Mouse (Mus musculus): ENCODE measurements around the gene Gm21541. TPM values are rescaled to one million over a fixed set of nuclear protein-coding genes. Genes with fewer than 3 reads are reported as not detected.

The Gm21541 gene
- not detected for polyA plus RNA-seq (2017; shearing (Covaris generic))

GRCm38 (mm10) chr4:41903310-41903709, at the start of gene Gm21541:
Gene Gm21541 (plus strand): TSS chr4:41903610.

GRCm38 (mm10) chr4:41941272-41941671, 37.9 kb downstream of the Gm21541 start, which contains the start of gene Gm20878:
Gene Gm20878 (plus strand): TSS chr4:41941572.

Other genes starting within 250 kb of the Gm21541 start
- gene Cntfr, start 206.5 kb upstream of the Gm21541 start, polyA plus RNA-seq (2017; shearing (Covaris generic)) = not detected
- gene Il11ra1, start 203.6 kb upstream of the Gm21541 start, polyA plus RNA-seq (2017; shearing (Covaris generic)) = 6.0 TPM
- gene Rpp25l, start 190.1 kb upstream of the Gm21541 start, polyA plus RNA-seq (2017; shearing (Covaris generic)) = 22.3 TPM
- gene Dctn3, start 180.4 kb upstream of the Gm21541 start, polyA plus RNA-seq (2017; shearing (Covaris generic)) = 118 TPM
- gene Arid3c, start 172.5 kb upstream of the Gm21541 start, polyA plus RNA-seq (2017; shearing (Covaris generic)) = not detected
- gene Galt, start 148.4 kb upstream of the Gm21541 start, polyA plus RNA-seq (2017; shearing (Covaris generic)) = 62.1 TPM
- 23.5 TPM for gene Sigmar1, start 147.5 kb upstream of the Gm21541 start, polyA plus RNA-seq (2017; shearing (Covaris generic))
- gene Ccl27a, start 129.4 kb upstream of the Gm21541 start, polyA plus RNA-seq (2017; shearing (Covaris generic)) = 7.6 TPM
- gene Gm20878, start 38.0 kb downstream of the Gm21541 start, polyA plus RNA-seq (2017; shearing (Covaris generic)) = 2.8 TPM
- not detected for gene Fam205a4, start 62.4 kb downstream of the Gm21541 start, polyA plus RNA-seq (2017; shearing (Covaris generic))
- not detected for gene Gm21093, start 131.1 kb downstream of the Gm21541 start, polyA plus RNA-seq (2017; shearing (Covaris generic))
- not detected for gene Gm3893, start 187.6 kb downstream of the Gm21541 start, polyA plus RNA-seq (2017; shearing (Covaris generic))
- not detected for gene Gm13304, start 211.2 kb downstream of the Gm21541 start, polyA plus RNA-seq (2017; shearing (Covaris generic))
- not detected for gene Gm13306, start 249.8 kb downstream of the Gm21541 start, polyA plus RNA-seq (2017; shearing (Covaris generic))

All from effector memory CD4-positive, alpha-beta T cell, adult 7 months (primary cell).